Mouse (Mus musculus) duodenum, adult 2 months (tissue): ENCODE data around the gene Tspear. TPM values are rescaled to one million over a fixed set of nuclear protein-coding genes. Genes with fewer than 3 reads are reported as not detected.

ENCODE experiments used
- polyA plus RNA-seq: library from polyadenylated mRNA; depleted of rRNA; stranded (reverse); fragments of >200 nt; gene quantifications from 2 replicates; pipeline ENCODE4 v1.2.3, GENCODE M21; 2012; ENCODE audit warnings: low replicate concordance; rRNA removed

Tspear gene
- polyA plus RNA-seq, 1 experiment = 0.19 TPM

GRCm38 (mm10) chr10:77852559-77852958, 166.2 kb downstream of the Tspear start, which contains the start of gene Gm10318:
Gene Gm10318, plus strand, starts transcription at chr10:77852859.

DNA sequence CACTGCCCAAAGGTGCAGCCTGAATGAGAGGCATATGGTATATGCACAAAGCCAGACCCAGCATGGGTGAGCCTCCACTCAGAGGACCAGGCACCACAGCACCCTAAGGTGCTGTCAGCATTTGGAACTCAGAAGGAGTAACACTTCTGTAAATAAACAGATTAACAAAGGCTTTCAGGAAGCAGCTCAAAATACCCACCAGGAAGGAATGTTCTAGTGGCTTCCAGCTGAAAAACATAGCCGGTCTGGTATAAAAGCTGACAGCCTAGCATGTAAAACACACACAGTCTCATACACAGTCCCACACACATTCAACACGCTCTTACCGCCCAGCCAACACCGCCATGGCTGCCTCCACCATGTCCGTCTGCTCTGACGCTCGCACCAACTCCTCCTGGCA, 175.3 kb downstream of the Tspear start, which contains the start of gene Gm3285:
Gene Gm3285, plus strand, starts transcription at position 301 of the 400 bp plus-strand sequence.

GRCm38 (mm10) chr10:77902211-77902893, 216.0 kb downstream of the Tspear start, which contains the start of gene Lrrc3:
Gene Lrrc3, minus strand, starts transcription at chr10:77902536.

Other genes with a start within 250 kb of the Tspear start
- gene Fam207a, start 170.8 kb upstream of the Tspear start, polyA plus RNA-seq = 33.9 and 43.1 TPM in 2 replicates
- 4.4 and 10.5 TPM in 2 replicates for gene Itgb2, start 156.3 kb upstream of the Tspear start, polyA plus RNA-seq
- gene Pttg1ip, start 104.8 kb upstream of the Tspear start, polyA plus RNA-seq = 99.6 and 136 TPM in 2 replicates
- gene Sumo3, start 80.5 kb upstream of the Tspear start, polyA plus RNA-seq = 114 and 144 TPM in 2 replicates
- not detected in 2 replicates for gene Gm49325, start 80.4 kb upstream of the Tspear start, polyA plus RNA-seq
- gene Ube2g2, start 64.3 kb upstream of the Tspear start, polyA plus RNA-seq = 18.6 and 24.1 TPM in 2 replicates
- not detected in 2 replicates for gene Gm19402, start 4.2 kb downstream of the Tspear start, polyA plus RNA-seq
- not detected in 2 replicates for gene Gm9508, start 10.7 kb downstream of the Tspear start, polyA plus RNA-seq
- gene Gm10272, start 20.1 kb downstream of the Tspear start, polyA plus RNA-seq = 1.1 TPM in 1 of 2 replicates, not detected in the other
- not detected in 2 replicates for gene Gm10024, start 24.9 kb downstream of the Tspear start, polyA plus RNA-seq
- gene Gm10142, start 29.2 kb downstream of the Tspear start, polyA plus RNA-seq = not detected in 2 replicates
- gene Krtap12-1, start 34.0 kb downstream of the Tspear start, polyA plus RNA-seq = 0.43 TPM in 1 of 2 replicates, not detected in the other
- not detected in 2 replicates for gene Gm10100, start 39.9 kb downstream of the Tspear start, polyA plus RNA-seq
- gene Gm18596, start 56.1 kb downstream of the Tspear start, polyA plus RNA-seq = not detected in 2 replicates
- gene Gm9736, start 64.8 kb downstream of the Tspear start, polyA plus RNA-seq = not detected in 2 replicates
- gene Gm3233, start 73.1 kb downstream of the Tspear start, polyA plus RNA-seq = not detected in 2 replicates
- not detected in 2 replicates for gene Gm3238, start 84.8 kb downstream of the Tspear start, polyA plus RNA-seq
- gene Gm7138, start 90.4 kb downstream of the Tspear start, polyA plus RNA-seq = not detected in 2 replicates
- not detected in 2 replicates for gene Gm3250, start 96.0 kb downstream of the Tspear start, polyA plus RNA-seq
- gene Gm7137, start 101.6 kb downstream of the Tspear start, polyA plus RNA-seq = not detected in 2 replicates
- not detected in 2 replicates for gene Gm9639, start 108.5 kb downstream of the Tspear start, polyA plus RNA-seq
- not detected in 2 replicates for gene Gm19668, start 112.6 kb downstream of the Tspear start, polyA plus RNA-seq
- gene Gm9507, start 125.3 kb downstream of the Tspear start, polyA plus RNA-seq = not detected in 2 replicates
- gene Gm2696, start 128.1 kb downstream of the Tspear start, polyA plus RNA-seq = not detected in 2 replicates
- not detected in 2 replicates for gene Krtap10-4, start 140.5 kb downstream of the Tspear start, polyA plus RNA-seq
- not detected in 2 replicates for gene Krtap10-10, start 149.4 kb downstream of the Tspear start, polyA plus RNA-seq
- gene Gm36176, start 160.2 kb downstream of the Tspear start, polyA plus RNA-seq = not detected in 2 replicates
- gene Gm10318, start 166.3 kb downstream of the Tspear start, polyA plus RNA-seq = 0.27 TPM in 1 of 2 replicates, not detected in the other
- gene Gm3285, start 175.4 kb downstream of the Tspear start, polyA plus RNA-seq = not detected in 2 replicates
- 6.2 and 6.9 TPM in 2 replicates for gene Lrrc3, start 216.0 kb downstream of the Tspear start, polyA plus RNA-seq